Mouse (Mus musculus): ENCODE results near the gene Glod4. TPM values are rescaled to one million over a fixed set of nuclear protein-coding genes. Genes with fewer than 3 reads are reported as not detected.

The Glod4 gene
- total RNA-seq, 2 experiments from 2014 or later = 49.9 to 56.2 TPM

- TF ChIP-seq CTCF (conservative IDR thresholded peaks at IDR 0.05) = no peak
- Histone ChIP-seq H3K4me3 (no peak overlapping the region), H3K27ac (no peak overlapping the region)
- no peak for DNase-seq (ENCODE audit: low spot score in 2 of 2)
Observed at GRCm38 (mm10) chr11:76253918-76254264, 10.4 kb upstream of the Glod4 start.

- peak; percentile 78 to 88 for DNase-seq (ENCODE audit: low spot score in 2 of 2)
- Histone ChIP-seq H3K27ac (no peak overlapping the region), H3K4me3 (no peak overlapping the region)
- TF ChIP-seq CTCF (conservative IDR thresholded peaks at IDR 0.05) = peak; percentile 95
Observed at GRCm38 (mm10) chr11:76253145-76253917, 9.8 kb upstream of the Glod4 start.

- Histone ChIP-seq H3K4me3 (no peak overlapping the region), H3K27ac (no peak overlapping the region)
- TF ChIP-seq CTCF (conservative IDR thresholded peaks at IDR 0.05) = no peak
- DNase-seq (ENCODE audit: low spot score in 2 of 2) = no peak
Observed at GRCm38 (mm10) chr11:76252036-76252435, 8.5 kb upstream of the Glod4 start.

- Histone ChIP-seq H3K4me3 (no peak overlapping the region), H3K27ac (no peak overlapping the region)
- TF ChIP-seq CTCF (conservative IDR thresholded peaks at IDR 0.05) = no peak
- no peak for DNase-seq (ENCODE audit: low spot score in 2 of 2)
Observed at GRCm38 (mm10) chr11:76247239-76247638, 3.7 kb upstream of the Glod4 start.

- DNase-seq (ENCODE audit: low spot score in 2 of 2) = no peak
- no peak for TF ChIP-seq CTCF (conservative IDR thresholded peaks at IDR 0.05)
- Histone ChIP-seq H3K27ac (no peak overlapping the region), H3K4me3 (no peak overlapping the region)
Observed at GRCm38 (mm10) chr11:76246439-76246838, 2.9 kb upstream of the Glod4 start.

- no peak for TF ChIP-seq CTCF (conservative IDR thresholded peaks at IDR 0.05)
- Histone ChIP-seq H3K27ac (peak overlapping the region; percentile 91), H3K4me3 (peak overlapping the region; percentile 63)
- DNase-seq (ENCODE audit: low spot score in 2 of 2) = no peak
Observed at GRCm38 (mm10) chr11:76243811-76244546, 454 bp upstream of the Glod4 start.

- Histone ChIP-seq H3K4me3 (no peak overlapping the region), H3K27ac (no peak overlapping the region)
- no peak for TF ChIP-seq CTCF (conservative IDR thresholded peaks at IDR 0.05)
- DNase-seq (ENCODE audit: low spot score in 2 of 2) = no peak
Observed at GRCm38 (mm10) chr11:76239750-76240149, 3.8 kb downstream of the Glod4 start.

GRCm38 (mm10) chr11:76236136-76236535 is 7.4 kb downstream of the Glod4 start:
- no peak for TF ChIP-seq CTCF (conservative IDR thresholded peaks at IDR 0.05)
- no peak for DNase-seq (ENCODE audit: low spot score in 2 of 2)
- H3K27ac ChIP-seq = peak overlapping the region; percentile 55; the same call in 1 of the 2 replicates
- H3K4me3 ChIP-seq = no peak overlapping the region

GRCm38 (mm10) chr11:76225051-76225450 is 18.5 kb downstream of the Glod4 start:
- DNase-seq (ENCODE audit: low spot score in 2 of 2) = no peak
- TF ChIP-seq CTCF (conservative IDR thresholded peaks at IDR 0.05) = no peak
- no peak overlapping the region for H3K4me3 ChIP-seq
- H3K27ac ChIP-seq = no peak overlapping the region

GRCm38 (mm10) chr11:76224631-76225030 is 18.9 kb downstream of the Glod4 start:
- Histone ChIP-seq H3K4me3 (no peak overlapping the region), H3K27ac (no peak overlapping the region)
- no peak for TF ChIP-seq CTCF (conservative IDR thresholded peaks at IDR 0.05)
- DNase-seq (ENCODE audit: low spot score in 2 of 2) = no peak

GRCm38 (mm10) chr11:76217390-76217800 is 26.1 kb downstream of the Glod4 start, which contains the start of the genes Dbil5 and Gemin4:
Gene Dbil5 (plus strand): TSS chr11:76217608.
Gene Gemin4 (minus strand): TSS chr11:76217664.
- TF ChIP-seq CTCF (conservative IDR thresholded peaks at IDR 0.05) = peak; percentile 90
- peak within 1 kb of the TSS; percentile 88 for H3K4me3 ChIP-seq
- peak within 1 kb of the TSS; percentile 96 for H3K27ac ChIP-seq
- DNase-seq (ENCODE audit: low spot score in 2 of 2) = peak; percentile 97

GRCm38 (mm10) chr11:76216681-76217389 is 26.7 kb downstream of the Glod4 start:
- DNase-seq (ENCODE audit: low spot score in 2 of 2) = no peak
- TF ChIP-seq CTCF (conservative IDR thresholded peaks at IDR 0.05) = no peak
- peak overlapping the region; percentile 88 for H3K4me3 ChIP-seq
- peak overlapping the region; percentile 96 for H3K27ac ChIP-seq

- Histone ChIP-seq H3K4me3 (no peak overlapping the region), H3K27ac (peak overlapping the region; percentile 96; the same call in 1 of the 2 replicates)
- DNase-seq (ENCODE audit: low spot score in 2 of 2) = no peak
- no peak for TF ChIP-seq CTCF (conservative IDR thresholded peaks at IDR 0.05)
Observed at GRCm38 (mm10) chr11:76216049-76216540, 27.4 kb downstream of the Glod4 start.

Measured in layer of hippocampus, adult 2 months (tissue).